ENCODE assay signal across 8 mouse cellular contexts in genomic region chr11:11878981-11879698, GRCm38 (mm10). TPM values are rescaled to one million over a fixed set of nuclear protein-coding genes. Genes with fewer than 3 reads are reported as not detected.
A peak's percentile ranks its signal among the peaks of the same experiment; 100 is the strongest.
DNase-seq lines count a peak whose midpoint lies in the region; ATAC-seq lines count a peak whose summit lies in the region.

No protein-coding gene starts in this region.

- no peaks in the 10 kb centered on the region for H3K27me3 ChIP-seq in kidney, embryonic 16.5 days (ENCODE audit: insufficient read depth, low read length)
- no peaks in the 10 kb centered on the region for H3K27me3 ChIP-seq in hindbrain, embryonic 15.5 days
- no peaks in the 10 kb centered on the region for H3K27me3 ChIP-seq in neural tube, embryonic 13.5 days

- no peak overlapping the region for H3K4me3 ChIP-seq in kidney, embryonic 16.5 days (ENCODE audit: low read length)
- no peak overlapping the region for H3K4me3 ChIP-seq in hindbrain, embryonic 15.5 days
- H3K4me3 ChIP-seq in neural tube, embryonic 13.5 days = no peak overlapping the region

- DNase-seq in kidney, adult 11 months = no peak
- peak; percentile 19 for DNase-seq in forelimb bud, embryonic 11.5 days (ENCODE audit: low read depth, low spot score)
- DNase-seq in adrenal gland, adult (ENCODE audit: inconsistent age in 2 of 2, low spot score in 1 of 2) = no peak
- DNase-seq in left cerebral cortex, adult 11 months (ENCODE audit: low spot score) = no peak
- DNase-seq in urinary bladder, postnatal 10 days (ENCODE audit: low spot score) = no peak

- H3K9me3 ChIP-seq in kidney, embryonic 16.5 days (ENCODE audit: low read length) = no peaks in the 10 kb centered on the region
- H3K9me3 ChIP-seq in hindbrain, embryonic 15.5 days = no peaks in the 10 kb centered on the region
- no peaks in the 10 kb centered on the region for H3K9me3 ChIP-seq in neural tube, embryonic 13.5 days

- peaks cover 21% of the 10 kb centered on the region for H3K4me1 ChIP-seq in kidney, embryonic 16.5 days (ENCODE audit: insufficient read depth, low read length)
- H3K4me1 ChIP-seq in hindbrain, embryonic 15.5 days (replicated peaks) = peaks cover 7% of the 10 kb centered on the region; the same call in 1 of the 2 replicates
- peaks cover 9% of the 10 kb centered on the region for H3K4me1 ChIP-seq in neural tube, embryonic 13.5 days (replicated peaks)

- WGBS in kidney, embryonic 16.5 days = 46% methylated on average over 10 of the region's 10 CpGs
- 58% methylated on average over 10 of the region's 10 CpGs for WGBS in hindbrain, embryonic 15.5 days
- 59% methylated on average over 10 of the region's 10 CpGs for WGBS in neural tube, embryonic 13.5 days

- no peak overlapping the region for H3K4me2 ChIP-seq in kidney, embryonic 16.5 days (replicated peaks; ENCODE audit: low read depth, low read length)
- no peak overlapping the region for H3K4me2 ChIP-seq in hindbrain, embryonic 15.5 days
- H3K4me2 ChIP-seq in neural tube, embryonic 13.5 days = no peak overlapping the region

- H3K36me3 ChIP-seq in kidney, embryonic 16.5 days (ENCODE audit: insufficient read depth, low read length) = no peaks in the 10 kb centered on the region
- no peaks in the 10 kb centered on the region for H3K36me3 ChIP-seq in hindbrain, embryonic 15.5 days
- no peaks in the 10 kb centered on the region for H3K36me3 ChIP-seq in neural tube, embryonic 13.5 days

- ATAC-seq in kidney, embryonic 16.5 days (ENCODE audit: low FRiP score, low TSS enrichment) = peak; percentile 20; the same call in 1 of the 2 replicates
- no peak for ATAC-seq in hindbrain, embryonic 15.5 days (ENCODE audit: low FRiP score, low read depth)
- ATAC-seq in neural tube, embryonic 13.5 days (ENCODE audit: low read depth) = peak; percentile 26; the same call in 1 of the 2 replicates

- peak overlapping the region; percentile 90 for H3K27ac ChIP-seq in kidney, embryonic 16.5 days (ENCODE audit: low read length)
- H3K27ac ChIP-seq in hindbrain, embryonic 15.5 days (replicated peaks) = 0 out of 2 replicates have a peak overlapping the region, but pooled peaks have one; percentile 20
- peak overlapping the region; percentile 71 for H3K27ac ChIP-seq in neural tube, embryonic 13.5 days (replicated peaks)

- peak overlapping the region; percentile 23 for H3K9ac ChIP-seq in kidney, embryonic 16.5 days (replicated peaks; ENCODE audit: low read length)
- no peak overlapping the region for H3K9ac ChIP-seq in hindbrain, embryonic 15.5 days
- no peak overlapping the region for H3K9ac ChIP-seq in neural tube, embryonic 13.5 days

RNA-seq across cellular contexts. Expression of gene Ddc, which starts 18.8 kb away (rescaled TPM):
- 12.6 and 13.2 TPM in 2 replicates for polyA plus RNA-seq in kidney, embryonic 16.5 days (2015; fragmentation: Nextera tagmentation; extraction: Ambion mirVana)
- 8.8 and 9.3 TPM in 2 replicates for polyA plus RNA-seq in hindbrain, embryonic 15.5 days (2015; fragmentation: Nextera tagmentation; extraction: Ambion mirVana)
- polyA plus RNA-seq in neural tube, embryonic 13.5 days (2015; fragmentation: Nextera tagmentation; extraction: Ambion mirVana) = 3.3 and 6.5 TPM in 2 replicates

Comparison
In these comparisons a context has a peak if more than half of its experiments do, and no peak if none do; other contexts are left out.
1. H3K27ac ChIP-seq: peak in every context shown above with its lines; median percentile 90 in kidney, embryonic 16.5 days; 71 in neural tube, embryonic 13.5 days; 20 in hindbrain, embryonic 15.5 days.